Mouse (Mus musculus) cerebellum, adult 2 months (tissue): ENCODE results near the gene Lmo1.
A peak's percentile ranks its signal among the peaks of the same experiment; 100 is the strongest.

ENCODE experiments used
- CTCF ChIP-seq: fragments of 200-500 bp; IDR thresholded peaks from 2 replicates; pipeline ENCODE4 v1.5.1; 2011; ENCODE audit warnings: low read depth, mild to moderate bottlenecking, control low read depth, low read length, moderate library complexity, borderline replicate concordance; ENCODE audit not compliant: insufficient read depth
- POLR2A ChIP-seq: fragments of 200-500 bp; IDR thresholded peaks from 2 replicates; pipeline ENCODE4 v1.6.1; 2011; ENCODE audit warnings: low read length, control low read depth, borderline replicate concordance; ENCODE audit not compliant: insufficient read depth

DNA sequence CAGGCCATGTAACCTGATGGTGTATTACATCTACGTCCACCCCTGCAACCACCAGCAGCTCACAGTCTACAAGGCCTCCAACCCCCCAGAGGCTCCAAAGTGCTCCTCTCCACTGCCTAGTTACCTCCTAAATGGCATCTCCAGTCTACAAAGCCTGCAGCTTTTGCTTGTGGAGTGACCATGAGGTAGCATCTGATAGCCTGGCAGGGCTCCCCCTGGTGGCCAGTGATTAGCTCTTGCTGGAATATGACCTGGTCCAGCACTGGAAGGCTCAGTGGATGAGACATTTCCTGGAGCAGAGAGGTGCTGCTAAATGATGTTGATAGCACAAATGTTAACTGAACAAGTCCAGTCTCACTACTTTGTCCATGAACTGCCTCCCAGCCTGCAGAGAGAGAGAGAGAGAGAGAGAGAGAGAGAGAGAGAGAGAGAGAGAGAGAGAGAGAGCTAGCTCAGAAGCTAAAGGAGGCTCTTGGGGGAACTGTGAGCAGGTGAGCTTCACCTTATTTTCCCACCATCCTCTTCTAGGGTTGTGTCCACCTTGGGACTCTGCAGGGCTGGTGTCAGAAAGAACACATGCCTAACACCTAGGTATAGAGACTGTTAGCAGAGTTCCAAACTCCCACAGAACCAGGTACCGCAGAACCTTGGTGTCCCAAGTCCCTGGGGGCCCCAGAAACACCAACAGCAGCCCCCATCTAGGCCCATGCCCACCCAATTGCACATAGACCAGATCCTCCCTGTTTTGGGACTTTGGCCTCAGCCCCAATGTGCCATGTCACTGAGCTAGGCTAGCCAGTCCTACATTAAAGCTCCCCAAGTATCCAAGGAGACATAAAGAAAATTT, 43.3 kb upstream of the Lmo1 start:
- TF ChIP-seq POLR2A, result no peak
- TF ChIP-seq CTCF, result peak; percentile 82
